Mouse (Mus musculus): ENCODE measurements around the gene Klhl41. TPM values are rescaled to one million over a fixed set of nuclear protein-coding genes. Genes with fewer than 3 reads are reported as not detected.
"Not testable (repeated sequence)": the region's sequence is repeated elsewhere in the genome, so short reads cannot be mapped to it uniquely, and the experiment has no call there.

The Klhl41 gene
- 0.12 and 0.40 TPM in 2 replicates for polyA plus RNA-seq (2014; fragmentation: Nextera tagmentation; extraction: Ambion mirVana)

GRCm38 (mm10) chr2:69669853-69670252, at the start of gene Klhl41:
Klhl41 (plus strand) TSS chr2:69670120.
- WGBS = 88% methylated on average over 9 of the region's 9 CpGs
- Histone ChIP-seq H3K27me3 (ENCODE audit: control insufficient read depth, insufficient read depth, low read length) (no peaks in the 10 kb centered on the region), H3K4me2 (no peak within 1 kb of the TSS), H3K9ac (ENCODE audit: low read length) (no peak within 1 kb of the TSS), H3K4me3 (ENCODE audit: low read depth, low read length) (no peak within 1 kb of the TSS), H3K36me3 (ENCODE audit: control insufficient read depth, insufficient read depth, low read length) (no peaks in the 10 kb centered on the region; the same call in none of the 2 replicates), H3K9me3 (ENCODE audit: control insufficient read depth, low read length) (no peaks in the 10 kb centered on the region), H3K27ac (ENCODE audit: low read depth, low read length) (no peak within 1 kb of the TSS), H3K4me1 (ENCODE audit: control insufficient read depth, insufficient read depth, low read length) (no peaks in the 10 kb centered on the region)
- peak; percentile 19 for DNase-seq (ENCODE audit: low spot score, missing footprints)
- ATAC-seq (ENCODE audit: low FRiP score) = no peak

- Histone ChIP-seq H3K27me3 (ENCODE audit: control insufficient read depth, insufficient read depth, low read length) (no peaks in the 10 kb centered on the region), H3K9ac (ENCODE audit: low read length) (no peak overlapping the region), H3K4me3 (ENCODE audit: low read depth, low read length) (no peak overlapping the region), H3K27ac (ENCODE audit: low read depth, low read length) (no peak overlapping the region), H3K36me3 (ENCODE audit: control insufficient read depth, insufficient read depth, low read length) (no peaks in the 10 kb centered on the region), H3K4me1 (ENCODE audit: control insufficient read depth, insufficient read depth, low read length) (no peaks in the 10 kb centered on the region), H3K4me2 (no peak overlapping the region), H3K9me3 (ENCODE audit: control insufficient read depth, low read length) (no peaks in the 10 kb centered on the region)
- WGBS = 89% methylated on average over 17 of the region's 17 CpGs
- ATAC-seq (ENCODE audit: low FRiP score) (no peak), DNase-seq (ENCODE audit: low spot score, missing footprints) (no peak)
Measured at GRCm38 (mm10) chr2:69629215-69629614, 40.7 kb upstream of the Klhl41 start.

- Histone ChIP-seq H3K27me3 (ENCODE audit: control insufficient read depth, insufficient read depth, low read length) (no peaks in the 10 kb centered on the region), H3K4me2 (no peak overlapping the region), H3K27ac (ENCODE audit: low read depth, low read length) (no peak overlapping the region), H3K9me3 (ENCODE audit: control insufficient read depth, low read length) (no peaks in the 10 kb centered on the region), H3K9ac (ENCODE audit: low read length) (no peak overlapping the region), H3K4me3 (ENCODE audit: low read depth, low read length) (no peak overlapping the region), H3K4me1 (ENCODE audit: control insufficient read depth, insufficient read depth, low read length) (no peaks in the 10 kb centered on the region), H3K36me3 (ENCODE audit: control insufficient read depth, insufficient read depth, low read length) (no peaks in the 10 kb centered on the region)
- no peak for DNase-seq (ENCODE audit: low spot score, missing footprints)
- ATAC-seq (ENCODE audit: low FRiP score) = no peak
- 91% methylated on average over 6 of the region's 6 CpGs for WGBS
Measured at GRCm38 (mm10) chr2:69629914-69630313, 40.0 kb upstream of the Klhl41 start.

GRCm38 (mm10) chr2:69630792-69631191, 39.1 kb upstream of the Klhl41 start:
- Histone ChIP-seq H3K9ac (ENCODE audit: low read length) (no peak overlapping the region), H3K9me3 (ENCODE audit: control insufficient read depth, low read length) (no peaks in the 10 kb centered on the region), H3K4me3 (ENCODE audit: low read depth, low read length) (no peak overlapping the region), H3K27ac (ENCODE audit: low read depth, low read length) (no peak overlapping the region), H3K36me3 (ENCODE audit: control insufficient read depth, insufficient read depth, low read length) (no peaks in the 10 kb centered on the region), H3K4me1 (ENCODE audit: control insufficient read depth, insufficient read depth, low read length) (no peaks in the 10 kb centered on the region), H3K4me2 (no peak overlapping the region), H3K27me3 (ENCODE audit: control insufficient read depth, insufficient read depth, low read length) (no peaks in the 10 kb centered on the region)
- DNase-seq (ENCODE audit: low spot score, missing footprints) (no peak), ATAC-seq (ENCODE audit: low FRiP score) (no peak)
- 90% methylated on average over 5 of the region's 5 CpGs for WGBS

GRCm38 (mm10) chr2:69631449-69631848, 38.5 kb upstream of the Klhl41 start:
- no peak overlapping the region for H3K4me2 ChIP-seq
- no peaks in the 10 kb centered on the region for H3K36me3 ChIP-seq (ENCODE audit: control insufficient read depth, insufficient read depth, low read length)
- no peak overlapping the region for H3K9ac ChIP-seq (ENCODE audit: low read length)
- H3K27me3 ChIP-seq (ENCODE audit: control insufficient read depth, insufficient read depth, low read length) = no peaks in the 10 kb centered on the region
- no peak overlapping the region for H3K27ac ChIP-seq (ENCODE audit: low read depth, low read length)
- DNase-seq (ENCODE audit: low spot score, missing footprints) (no peak), ATAC-seq (ENCODE audit: low FRiP score) (no peak)
- no peaks in the 10 kb centered on the region for H3K9me3 ChIP-seq (ENCODE audit: control insufficient read depth, low read length)
- no peaks in the 10 kb centered on the region for H3K4me1 ChIP-seq (ENCODE audit: control insufficient read depth, insufficient read depth, low read length)
- no peak overlapping the region for H3K4me3 ChIP-seq (ENCODE audit: low read depth, low read length)
- 93% methylated on average over 2 of the region's 2 CpGs for WGBS

GRCm38 (mm10) chr2:69635064-69635701, 34.7 kb upstream of the Klhl41 start:
- H3K4me2 ChIP-seq = peak overlapping the region; percentile 5; the same call in 1 of the 2 replicates
- no peaks in the 10 kb centered on the region for H3K27me3 ChIP-seq (ENCODE audit: control insufficient read depth, insufficient read depth, low read length)

GRCm38 (mm10) chr2:69635807-69636206, 34.1 kb upstream of the Klhl41 start:
- no peak overlapping the region for H3K9ac ChIP-seq (ENCODE audit: low read length)
- ATAC-seq (ENCODE audit: low FRiP score) (0 out of 2 replicates have a peak, but pooled peaks have one; percentile 4), DNase-seq (ENCODE audit: low spot score, missing footprints) (no peak)
- no peaks in the 10 kb centered on the region for H3K9me3 ChIP-seq (ENCODE audit: control insufficient read depth, low read length)
- no peaks in the 10 kb centered on the region for H3K27me3 ChIP-seq (ENCODE audit: control insufficient read depth, insufficient read depth, low read length)
- no peak overlapping the region for H3K4me2 ChIP-seq
- no peaks in the 10 kb centered on the region for H3K4me1 ChIP-seq (ENCODE audit: control insufficient read depth, insufficient read depth, low read length)
- no peak overlapping the region for H3K27ac ChIP-seq (ENCODE audit: low read depth, low read length)
- no peak overlapping the region for H3K4me3 ChIP-seq (ENCODE audit: low read depth, low read length)
- 71% methylated on average over 6 of the region's 6 CpGs for WGBS
- no peaks in the 10 kb centered on the region for H3K36me3 ChIP-seq (ENCODE audit: control insufficient read depth, insufficient read depth, low read length)

More at GRCm38 (mm10) chr2:69635064-69635701, 34.7 kb upstream of the Klhl41 start:
- H3K4me1 ChIP-seq (ENCODE audit: control insufficient read depth, insufficient read depth, low read length) = no peaks in the 10 kb centered on the region
- peak; percentile 95 for DNase-seq (ENCODE audit: low spot score, missing footprints)
- H3K27ac ChIP-seq (ENCODE audit: low read depth, low read length) = no peak overlapping the region
- H3K4me3 ChIP-seq (ENCODE audit: low read depth, low read length) = peak overlapping the region; percentile 6; the same call in 1 of the 2 replicates
- H3K9me3 ChIP-seq (ENCODE audit: control insufficient read depth, low read length) = no peaks in the 10 kb centered on the region
- no peak overlapping the region for H3K9ac ChIP-seq (ENCODE audit: low read length)
- peak; percentile 59; the same call in 1 of the 2 replicates for ATAC-seq (ENCODE audit: low FRiP score)
- 14% methylated on average over 11 of the region's 11 CpGs for WGBS
- no peaks in the 10 kb centered on the region for H3K36me3 ChIP-seq (ENCODE audit: control insufficient read depth, insufficient read depth, low read length)

- WGBS = 70% methylated on average over 7 of the region's 7 CpGs
- not testable (repeated sequence) for ATAC-seq (ENCODE audit: low FRiP score); H3K27ac ChIP-seq (ENCODE audit: low read depth, low read length); H3K27me3 ChIP-seq (ENCODE audit: control insufficient read depth, insufficient read depth, low read length); H3K4me3 ChIP-seq (ENCODE audit: low read depth, low read length); DNase-seq (ENCODE audit: low spot score, missing footprints); H3K9ac ChIP-seq (ENCODE audit: low read length); H3K4me1 ChIP-seq (ENCODE audit: control insufficient read depth, insufficient read depth, low read length); H3K4me2 ChIP-seq; H3K36me3 ChIP-seq (ENCODE audit: control insufficient read depth, insufficient read depth, low read length); H3K9me3 ChIP-seq (ENCODE audit: control insufficient read depth, low read length)
Measured at GRCm38 (mm10) chr2:69637989-69638388, 31.9 kb upstream of the Klhl41 start.

GRCm38 (mm10) chr2:69640100-69640499, 29.8 kb upstream of the Klhl41 start:
- no peaks in the 10 kb centered on the region for H3K27me3 ChIP-seq (ENCODE audit: control insufficient read depth, insufficient read depth, low read length)
- H3K4me2 ChIP-seq = no peak overlapping the region
- H3K9me3 ChIP-seq (ENCODE audit: control insufficient read depth, low read length) = no peaks in the 10 kb centered on the region
- H3K36me3 ChIP-seq (ENCODE audit: control insufficient read depth, insufficient read depth, low read length) = no peaks in the 10 kb centered on the region
- no peak overlapping the region for H3K27ac ChIP-seq (ENCODE audit: low read depth, low read length)
- WGBS = 68% methylated on average over 10 of the region's 10 CpGs
- H3K9ac ChIP-seq (ENCODE audit: low read length) = no peak overlapping the region
- H3K4me1 ChIP-seq (ENCODE audit: control insufficient read depth, insufficient read depth, low read length) = no peaks in the 10 kb centered on the region
- DNase-seq (ENCODE audit: low spot score, missing footprints) (no peak), ATAC-seq (ENCODE audit: low FRiP score) (no peak)
- H3K4me3 ChIP-seq (ENCODE audit: low read depth, low read length) = no peak overlapping the region
